16 mouse cellular contexts compared by ENCODE assay signal in genomic region chr10:122012321-122012720, GRCm38 (mm10).
"Had no signal": no experiment of that assay in that cellular context is flagged by ENCODE, and none has a peak within 500 bp of the region (broad histone marks: within the 10 kb centered on the region; RNA-seq: fewer than 3 reads in every experiment).

No protein-coding gene starts in this region.

- H3K4me2 ChIP-seq: neural tube, embryonic 13.5 days; neural tube, embryonic 15.5 days; stomach, embryonic 15.5 days had no signal

- H3K9ac ChIP-seq: neural tube, embryonic 13.5 days; neural tube, embryonic 15.5 days; stomach, embryonic 15.5 days had no signal

- H3K36me3 ChIP-seq: neural tube, embryonic 13.5 days; neural tube, embryonic 15.5 days; stomach, embryonic 15.5 days had no signal

- H3K9me3 ChIP-seq: neural tube, embryonic 13.5 days; neural tube, embryonic 15.5 days; stomach, embryonic 15.5 days had no signal

- H3K4me3 ChIP-seq: neural tube, embryonic 13.5 days; neural tube, embryonic 15.5 days; stomach, embryonic 15.5 days had no signal

- H3K27me3 ChIP-seq: neural tube, embryonic 13.5 days; neural tube, embryonic 15.5 days; stomach, embryonic 15.5 days had no signal

- H3K27ac ChIP-seq: neural tube, embryonic 13.5 days; neural tube, embryonic 15.5 days; stomach, embryonic 15.5 days; stomach, postnatal 0 days had no signal

- DNase-seq: retina, postnatal 1 day; right cerebral cortex, adult 18-20 months; right cerebral cortex, postnatal 14 days; right cerebral cortex, postnatal 25 days; right cerebral cortex, postnatal 4 days; spleen, adult 18-20 months; thymus, adult 18-20 months; thymus, adult 2 months; thymus, postnatal 14 days; thymus, postnatal 25 days; thymus, postnatal 36 days; thymus, postnatal 4 days had no signal
